Mouse (Mus musculus) layer of hippocampus, adult 11-12 months (tissue): Measurements from ENCODE around the gene Trpc4ap.

ENCODE experiments used
- DNase-seq: peaks from one replicate; pipeline ENCODE4 v3.0.0; 2022; ENCODE audit warnings: low spot score

Gene Trpc4ap

GRCm38 (mm10) chr2:155693136-155693535 lies 952 bp upstream of the Trpc4ap start:
- DNase-seq: no peak

- no peak for DNase-seq
These were observed 855 bp downstream of the Trpc4ap start for GRCm38 (mm10) chr2:155691336-155691722.

- DNase-seq: no peak
These were observed 3.0 kb downstream of the Trpc4ap start for GRCm38 (mm10) chr2:155689211-155689610.

- no peak for DNase-seq
These were observed 4.4 kb downstream of the Trpc4ap start for GRCm38 (mm10) chr2:155687746-155688145.

GRCm38 (mm10) chr2:155686572-155686971 lies 5.6 kb downstream of the Trpc4ap start:
- DNase-seq: no peak

- DNase-seq: no peak
These were observed 8.4 kb downstream of the Trpc4ap start for GRCm38 (mm10) chr2:155683821-155684220.

GRCm38 (mm10) chr2:155683137-155683536 lies 9.0 kb downstream of the Trpc4ap start:
- DNase-seq: no peak

- no peak for DNase-seq
These were observed 10.3 kb downstream of the Trpc4ap start for GRCm38 (mm10) chr2:155681874-155682273.

GRCm38 (mm10) chr2:155681194-155681593 lies 11.0 kb downstream of the Trpc4ap start:
- DNase-seq: no peak

GRCm38 (mm10) chr2:155680591-155680990 lies 11.6 kb downstream of the Trpc4ap start:
- DNase-seq: no peak

GRCm38 (mm10) chr2:155679586-155680110 lies 12.5 kb downstream of the Trpc4ap start:
- no peak for DNase-seq

GRCm38 (mm10) chr2:155675118-155675517 lies 17.1 kb downstream of the Trpc4ap start:
- DNase-seq: no peak

GRCm38 (mm10) chr2:155673546-155673945 lies 18.6 kb downstream of the Trpc4ap start:
- peak; percentile 53 for DNase-seq

- no peak for DNase-seq
These were observed 20.9 kb downstream of the Trpc4ap start for GRCm38 (mm10) chr2:155671236-155671635.

- no peak for DNase-seq
These were observed 23.7 kb downstream of the Trpc4ap start for GRCm38 (mm10) chr2:155668461-155668860.

GRCm38 (mm10) chr2:155667881-155668280 lies 24.3 kb downstream of the Trpc4ap start:
- DNase-seq: no peak

GRCm38 (mm10) chr2:155663910-155664460 lies 28.2 kb downstream of the Trpc4ap start:
- no peak for DNase-seq

- DNase-seq: peak; percentile 79
These were observed 29.1 kb downstream of the Trpc4ap start for GRCm38 (mm10) chr2:155663097-155663496.

- peak; percentile 55 for DNase-seq
These were observed 29.8 kb downstream of the Trpc4ap start for GRCm38 (mm10) chr2:155662390-155662789.

- no peak for DNase-seq
These were observed 36.3 kb downstream of the Trpc4ap start for GRCm38 (mm10) chr2:155655759-155656372.

- DNase-seq: no peak
These were observed 39.6 kb downstream of the Trpc4ap start for GRCm38 (mm10) chr2:155652618-155653017.

GRCm38 (mm10) chr2:155645746-155646145 lies 46.4 kb downstream of the Trpc4ap start:
- no peak for DNase-seq

- DNase-seq: no peak
These were observed 50.4 kb downstream of the Trpc4ap start for GRCm38 (mm10) chr2:155641540-155642472.
